Mouse (Mus musculus): ENCODE measurements at regions not wholly inside any gene's neighbourhood (a gene's known extent, or its start where the extent isn't known, plus 50 kb on each side); places are given as distances from the start of the nearest gene placed in this dataset.

GRCm38 (mm10) chr14:61834291-61834936 lies 227.2 kb downstream of the Kcnrg start:
- TF ChIP-seq CTCF (conservative IDR thresholded peaks at IDR 0.05; ENCODE audit: low read length) (no peak), NANOG (IDR thresholded peaks at IDR 0.05; ENCODE audit: borderline replicate concordance, low read length) (no peak), POU5F1 (IDR thresholded peaks at IDR 0.05; ENCODE audit: borderline replicate concordance, low read length) (no peak)
- H3K4me1 ChIP-seq (replicated peaks; ENCODE audit: low read depth, low read length) = no peaks in the 10 kb centered on the region

GRCm38 (mm10) chr14:61835729-61836128 lies 228.5 kb downstream of the Kcnrg start:
- no peaks in the 10 kb centered on the region for H3K36me3 ChIP-seq (ENCODE audit: insufficient read depth, low read length)

More at GRCm38 (mm10) chr14:61834291-61834936, 227.2 kb downstream of the Kcnrg start:
- H3K36me3 ChIP-seq (ENCODE audit: insufficient read depth, low read length) = no peaks in the 10 kb centered on the region
- peaks cover 7% of the 10 kb centered on the region; the same call in 1 of the 2 replicates for H3K9me3 ChIP-seq (ENCODE audit: low read length)
- H3K4me3 ChIP-seq (replicated peaks; ENCODE audit: low read length) = no peak overlapping the region
- H3K27me3 ChIP-seq (ENCODE audit: insufficient read depth, low read length) = no peaks in the 10 kb centered on the region

GRCm38 (mm10) chr14:61836231-61836630 lies 229.0 kb downstream of the Kcnrg start:
- Histone ChIP-seq H3K27me3 (ENCODE audit: insufficient read depth, low read length) (no peaks in the 10 kb centered on the region), H3K9me3 (ENCODE audit: low read length) (peaks cover 11% of the 10 kb centered on the region), H3K4me3 (replicated peaks; ENCODE audit: low read length) (no peak overlapping the region), H3K4me1 (replicated peaks; ENCODE audit: low read depth, low read length) (no peaks in the 10 kb centered on the region), H3K36me3 (ENCODE audit: insufficient read depth, low read length) (no peaks in the 10 kb centered on the region)
- no peak for TF ChIP-seq POU5F1 (IDR thresholded peaks at IDR 0.05; ENCODE audit: borderline replicate concordance, low read length)
- TF ChIP-seq CTCF (conservative IDR thresholded peaks at IDR 0.05; ENCODE audit: low read length) = no peak
- no peak for TF ChIP-seq NANOG (IDR thresholded peaks at IDR 0.05; ENCODE audit: borderline replicate concordance, low read length)

More at GRCm38 (mm10) chr14:61835729-61836128, 228.5 kb downstream of the Kcnrg start:
- peaks cover 7% of the 10 kb centered on the region; the same call in 1 of the 2 replicates for H3K9me3 ChIP-seq (ENCODE audit: low read length)
- H3K4me3 ChIP-seq (replicated peaks; ENCODE audit: low read length) = no peak overlapping the region
- no peaks in the 10 kb centered on the region for H3K4me1 ChIP-seq (replicated peaks; ENCODE audit: low read depth, low read length)
- no peak for TF ChIP-seq CTCF (conservative IDR thresholded peaks at IDR 0.05; ENCODE audit: low read length)
- TF ChIP-seq NANOG (IDR thresholded peaks at IDR 0.05; ENCODE audit: borderline replicate concordance, low read length) = no peak
- TF ChIP-seq POU5F1 (IDR thresholded peaks at IDR 0.05; ENCODE audit: borderline replicate concordance, low read length) = no peak
- H3K27me3 ChIP-seq (ENCODE audit: insufficient read depth, low read length) = no peaks in the 10 kb centered on the region

- Histone ChIP-seq H3K4me1 (replicated peaks; ENCODE audit: low read depth, low read length) (no peaks in the 10 kb centered on the region), H3K9me3 (ENCODE audit: low read length) (peaks cover 13% of the 10 kb centered on the region), H3K4me3 (replicated peaks; ENCODE audit: low read length) (no peak overlapping the region), H3K27me3 (ENCODE audit: insufficient read depth, low read length) (no peaks in the 10 kb centered on the region), H3K36me3 (ENCODE audit: insufficient read depth, low read length) (no peaks in the 10 kb centered on the region)
- TF ChIP-seq CTCF (conservative IDR thresholded peaks at IDR 0.05; ENCODE audit: low read length) = no peak
- no peak for TF ChIP-seq POU5F1 (IDR thresholded peaks at IDR 0.05; ENCODE audit: borderline replicate concordance, low read length)
- TF ChIP-seq NANOG (IDR thresholded peaks at IDR 0.05; ENCODE audit: borderline replicate concordance, low read length) = no peak
These were observed 229.7 kb downstream of the Kcnrg start for GRCm38 (mm10) chr14:61836965-61837364.

- no peaks in the 10 kb centered on the region for H3K36me3 ChIP-seq (ENCODE audit: insufficient read depth, low read length)
- peaks cover 13% of the 10 kb centered on the region for H3K9me3 ChIP-seq (ENCODE audit: low read length)
- no peaks in the 10 kb centered on the region for H3K27me3 ChIP-seq (ENCODE audit: insufficient read depth, low read length)
- H3K4me1 ChIP-seq (replicated peaks; ENCODE audit: low read depth, low read length) = no peaks in the 10 kb centered on the region
- no peak overlapping the region for H3K4me3 ChIP-seq (replicated peaks; ENCODE audit: low read length)
- TF ChIP-seq POU5F1 (IDR thresholded peaks at IDR 0.05; ENCODE audit: borderline replicate concordance, low read length) (no peak), CTCF (conservative IDR thresholded peaks at IDR 0.05; ENCODE audit: low read length) (no peak), NANOG (IDR thresholded peaks at IDR 0.05; ENCODE audit: borderline replicate concordance, low read length) (no peak)
These were observed 230.6 kb downstream of the Kcnrg start for GRCm38 (mm10) chr14:61837851-61838250.

- H3K4me1 ChIP-seq (replicated peaks; ENCODE audit: low read depth, low read length) = no peaks in the 10 kb centered on the region
- H3K4me3 ChIP-seq (replicated peaks; ENCODE audit: low read length) = no peak overlapping the region
- no peaks in the 10 kb centered on the region for H3K36me3 ChIP-seq (ENCODE audit: insufficient read depth, low read length)
- H3K27me3 ChIP-seq (ENCODE audit: insufficient read depth, low read length) = no peaks in the 10 kb centered on the region
- H3K9me3 ChIP-seq (ENCODE audit: low read length) = peaks cover 6% of the 10 kb centered on the region
- TF ChIP-seq POU5F1 (IDR thresholded peaks at IDR 0.05; ENCODE audit: borderline replicate concordance, low read length) = no peak
These were observed 235.2 kb downstream of the Kcnrg start for GRCm38 (mm10) chr14:61842476-61842875.

- Histone ChIP-seq H3K4me1 (replicated peaks; ENCODE audit: low read depth, low read length) (no peaks in the 10 kb centered on the region), H3K27me3 (ENCODE audit: insufficient read depth, low read length) (no peaks in the 10 kb centered on the region), H3K9me3 (ENCODE audit: low read length) (no peaks in the 10 kb centered on the region), H3K36me3 (ENCODE audit: insufficient read depth, low read length) (no peaks in the 10 kb centered on the region), H3K4me3 (replicated peaks; ENCODE audit: low read length) (no peak overlapping the region)
- TF ChIP-seq CTCF (conservative IDR thresholded peaks at IDR 0.05; ENCODE audit: low read length) = no peak
- TF ChIP-seq POU5F1 (IDR thresholded peaks at IDR 0.05; ENCODE audit: borderline replicate concordance, low read length) = no peak
- no peak for TF ChIP-seq NANOG (IDR thresholded peaks at IDR 0.05; ENCODE audit: borderline replicate concordance, low read length)
These were observed 239.2 kb downstream of the Kcnrg start for GRCm38 (mm10) chr14:61846441-61846840.

GRCm38 (mm10) chr14:61850244-61850643 lies 243.0 kb downstream of the Kcnrg start:
- Histone ChIP-seq H3K27me3 (ENCODE audit: insufficient read depth, low read length) (no peaks in the 10 kb centered on the region), H3K9me3 (ENCODE audit: low read length) (no peaks in the 10 kb centered on the region), H3K4me1 (replicated peaks; ENCODE audit: low read depth, low read length) (no peaks in the 10 kb centered on the region), H3K4me3 (replicated peaks; ENCODE audit: low read length) (no peak overlapping the region), H3K36me3 (ENCODE audit: insufficient read depth, low read length) (no peaks in the 10 kb centered on the region)
- TF ChIP-seq NANOG (IDR thresholded peaks at IDR 0.05; ENCODE audit: borderline replicate concordance, low read length) (no peak), POU5F1 (IDR thresholded peaks at IDR 0.05; ENCODE audit: borderline replicate concordance, low read length) (no peak), CTCF (conservative IDR thresholded peaks at IDR 0.05; ENCODE audit: low read length) (no peak)

- Histone ChIP-seq H3K4me3 (replicated peaks; ENCODE audit: low read length) (no peak overlapping the region), H3K4me1 (replicated peaks; ENCODE audit: low read depth, low read length) (no peaks in the 10 kb centered on the region), H3K36me3 (ENCODE audit: insufficient read depth, low read length) (no peaks in the 10 kb centered on the region), H3K9me3 (ENCODE audit: low read length) (no peaks in the 10 kb centered on the region; the same call in 1 of the 2 replicates), H3K27me3 (ENCODE audit: insufficient read depth, low read length) (peaks cover 3% of the 10 kb centered on the region; the same call in 1 of the 2 replicates)
- TF ChIP-seq POU5F1 (IDR thresholded peaks at IDR 0.05; ENCODE audit: borderline replicate concordance, low read length) (no peak), NANOG (IDR thresholded peaks at IDR 0.05; ENCODE audit: borderline replicate concordance, low read length) (no peak), CTCF (conservative IDR thresholded peaks at IDR 0.05; ENCODE audit: low read length) (no peak)
These were observed 250.4 kb downstream of the Kcnrg start for GRCm38 (mm10) chr14:61857616-61858015.
